Mouse (Mus musculus): ENCODE data around the gene Rwdd3.

DNA sequence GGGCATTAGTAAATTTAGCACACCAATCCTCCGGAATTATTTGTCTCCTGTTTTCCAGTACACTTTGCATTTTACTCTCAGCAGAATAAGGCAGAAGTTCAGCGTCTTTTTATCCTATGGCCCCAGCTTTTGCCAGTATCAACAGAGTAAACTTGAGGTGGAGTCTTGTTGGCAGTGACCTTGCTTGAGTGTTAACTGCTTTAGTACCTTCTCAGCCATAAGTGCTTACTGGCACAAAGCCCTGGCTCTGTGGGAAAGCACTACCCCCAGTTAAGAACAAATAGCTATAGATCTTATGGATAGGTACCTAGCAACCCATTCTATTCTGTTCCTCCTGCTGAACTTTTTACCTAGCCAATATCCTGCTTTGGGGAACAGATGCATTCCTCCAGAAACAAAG, 17.7 kb upstream of the Rwdd3 start:
- no peak for TF ChIP-seq POLR2AphosphoS5 (IDR thresholded peaks at IDR 0.05; ENCODE audit: insufficient replicate concordance, low read depth, low read length)
- TF ChIP-seq CTCF (IDR thresholded peaks at IDR 0.05; ENCODE audit: low read depth, low read length) = no peak
- TF ChIP-seq GATA1 (IDR thresholded peaks at IDR 0.05; ENCODE audit: borderline replicate concordance, low read length) = no peak

Measured in G1E (cell line).